18 mouse cellular contexts compared by ENCODE assay signal in genomic region chr10:89254765-89255164, GRCm38 (mm10).
DNase-seq lines count a peak whose midpoint lies in the region; ATAC-seq and TF ChIP-seq lines count a peak whose summit lies in the region.
"Had no signal": no experiment of that assay in that cellular context is flagged by ENCODE, and none has a peak within 500 bp of the region (broad histone marks: within the 10 kb centered on the region; RNA-seq: fewer than 3 reads in every experiment).

No protein-coding gene starts in this region.

- H3K9ac ChIP-seq in hindbrain, embryonic 15.5 days = no peak overlapping the region
- no peak overlapping the region for H3K9ac ChIP-seq in hindbrain, embryonic 12.5 days
- H3K9ac ChIP-seq in forebrain, embryonic 16.5 days (replicated peaks; ENCODE audit: low read depth, low read length) = no peak overlapping the region
- H3K9ac ChIP-seq in midbrain, embryonic 13.5 days (replicated peaks) = 0 out of 2 replicates have a peak overlapping the region, but pooled peaks have one; percentile 16
- H3K9ac ChIP-seq: heart, embryonic 13.5 days; liver, embryonic 13.5 days; lung, embryonic 14.5 days had no signal

- no peaks in the 10 kb centered on the region for H3K9me3 ChIP-seq in hindbrain, embryonic 15.5 days
- H3K9me3 ChIP-seq in hindbrain, embryonic 12.5 days (replicated peaks) = no peaks in the 10 kb centered on the region
- no peaks in the 10 kb centered on the region for H3K9me3 ChIP-seq in forebrain, embryonic 16.5 days (ENCODE audit: control insufficient read depth, low read length)
- H3K9me3 ChIP-seq in midbrain, embryonic 13.5 days = no peaks in the 10 kb centered on the region
- H3K9me3 ChIP-seq: embryonic facial prominence, embryonic 10.5 days; heart, embryonic 13.5 days; liver, embryonic 13.5 days had no signal

- no peak for ATAC-seq in hindbrain, embryonic 15.5 days (ENCODE audit: low FRiP score, low read depth)
- ATAC-seq in hindbrain, embryonic 12.5 days (ENCODE audit: low FRiP score) = no peak
- ATAC-seq in forebrain, embryonic 16.5 days = 0 out of 2 replicates have a peak, but pooled peaks have one; percentile 9
- 0 out of 2 replicates have a peak, but pooled peaks have one; percentile 11 for ATAC-seq in midbrain, embryonic 13.5 days
- ATAC-seq: intestine, embryonic 16.5 days had no signal

- peak overlapping the region; percentile 9; the same call in 1 of the 2 replicates for H3K4me3 ChIP-seq in hindbrain, embryonic 15.5 days
- H3K4me3 ChIP-seq in hindbrain, embryonic 12.5 days = no peak overlapping the region
- H3K4me3 ChIP-seq in forebrain, embryonic 16.5 days (replicated peaks; ENCODE audit: low read length) = no peak overlapping the region
- no peak overlapping the region for H3K4me3 ChIP-seq in midbrain, embryonic 13.5 days (replicated peaks)
- H3K4me3 ChIP-seq in olfactory bulb, adult 2 months (ENCODE audit: insufficient read depth, low read depth, low read length) = no peak overlapping the region; the same call in 1 of the 2 replicates
- H3K4me3 ChIP-seq: embryonic facial prominence, embryonic 10.5 days; heart, embryonic 13.5 days; liver, embryonic 13.5 days had no signal

- H3K4me1 ChIP-seq in hindbrain, embryonic 15.5 days (replicated peaks) = peaks cover 20% of the 10 kb centered on the region
- H3K4me1 ChIP-seq in hindbrain, embryonic 12.5 days = peaks cover 15% of the 10 kb centered on the region
- H3K4me1 ChIP-seq in forebrain, embryonic 16.5 days (replicated peaks; ENCODE audit: control insufficient read depth, insufficient read depth, low read length) = peaks cover 18% of the 10 kb centered on the region
- H3K4me1 ChIP-seq in midbrain, embryonic 13.5 days (replicated peaks) = peaks cover 19% of the 10 kb centered on the region
- peaks cover 4% of the 10 kb centered on the region; the same call in 1 of the 2 replicates for H3K4me1 ChIP-seq in olfactory bulb, adult 2 months (ENCODE audit: control insufficient read depth, insufficient read depth, low read length)
- H3K4me1 ChIP-seq: liver, embryonic 13.5 days had no signal

- no peak for DNase-seq in heart, postnatal 25 days (ENCODE audit: low spot score)
- DNase-seq in urinary bladder, adult 18-20 months (ENCODE audit: low spot score in 2 of 2) = no peak
- DNase-seq: adrenal gland, postnatal 36 days; cerebellum, adult 8-10 months; heart, adult 18-20 months; heart, postnatal 4 days; kidney, postnatal 4 days; liver, embryonic 13.5 days; lung, embryonic 14.5 days had no signal

- no peaks in the 10 kb centered on the region for H3K36me3 ChIP-seq in hindbrain, embryonic 15.5 days
- no peaks in the 10 kb centered on the region for H3K36me3 ChIP-seq in hindbrain, embryonic 12.5 days
- no peaks in the 10 kb centered on the region for H3K36me3 ChIP-seq in forebrain, embryonic 16.5 days (ENCODE audit: control insufficient read depth, insufficient read depth)
- H3K36me3 ChIP-seq in midbrain, embryonic 13.5 days = no peaks in the 10 kb centered on the region
- H3K36me3 ChIP-seq: embryonic facial prominence, embryonic 10.5 days; heart, embryonic 13.5 days; liver, embryonic 13.5 days had no signal

- H3K27me3 ChIP-seq in hindbrain, embryonic 15.5 days = no peaks in the 10 kb centered on the region
- H3K27me3 ChIP-seq in hindbrain, embryonic 12.5 days = no peaks in the 10 kb centered on the region
- H3K27me3 ChIP-seq in forebrain, embryonic 16.5 days (replicated peaks; ENCODE audit: control insufficient read depth, insufficient read depth, low read length) = no peaks in the 10 kb centered on the region
- no peaks in the 10 kb centered on the region; the same call in 1 of the 2 replicates for H3K27me3 ChIP-seq in midbrain, embryonic 13.5 days
- H3K27me3 ChIP-seq: heart, embryonic 13.5 days had no signal

- WGBS in hindbrain, embryonic 15.5 days = 17% methylated on average over 5 of the region's 5 CpGs
- WGBS in hindbrain, embryonic 12.5 days = 31% methylated on average over 5 of the region's 5 CpGs
- 15% methylated on average over 5 of the region's 5 CpGs for WGBS in forebrain, embryonic 16.5 days
- 18% methylated on average over 5 of the region's 5 CpGs for WGBS in midbrain, embryonic 13.5 days
- 25% methylated on average over 5 of the region's 5 CpGs for WGBS in olfactory bulb, adult 2 months

- no peak overlapping the region for H3K27ac ChIP-seq in hindbrain, embryonic 15.5 days (replicated peaks)
- no peak overlapping the region for H3K27ac ChIP-seq in hindbrain, embryonic 12.5 days
- no peak overlapping the region for H3K27ac ChIP-seq in forebrain, embryonic 16.5 days (ENCODE audit: low read length)
- no peak overlapping the region for H3K27ac ChIP-seq in midbrain, embryonic 13.5 days
- H3K27ac ChIP-seq in olfactory bulb, adult 2 months (ENCODE audit: insufficient read depth, low read depth, low read length) = peak overlapping the region; percentile 40; the same call in 1 of the 2 replicates
- H3K27ac ChIP-seq: embryonic facial prominence, embryonic 10.5 days; heart, embryonic 13.5 days; liver, embryonic 13.5 days; macrophage had no signal

- no peak for TF ChIP-seq CTCF in olfactory bulb, adult 2 months (IDR thresholded peaks at IDR 0.05; ENCODE audit: insufficient read depth, low read depth, low read length)

- TF ChIP-seq POLR2A in olfactory bulb, adult 2 months (IDR thresholded peaks at IDR 0.05; ENCODE audit: insufficient read depth, low read depth, low read length) = no peak

- intact Hi-C loops in heart, postnatal 25 days (cut with DNase I) = no loop called here

- H3K4me2 ChIP-seq in hindbrain, embryonic 15.5 days = peak overlapping the region; percentile 36
- no peak overlapping the region for H3K4me2 ChIP-seq in hindbrain, embryonic 12.5 days (replicated peaks)
- 0 out of 2 replicates have a peak overlapping the region, but pooled peaks have one; percentile 9 for H3K4me2 ChIP-seq in forebrain, embryonic 16.5 days (ENCODE audit: low read length)
- peak overlapping the region; percentile 27; the same call in 1 of the 2 replicates for H3K4me2 ChIP-seq in midbrain, embryonic 13.5 days (replicated peaks)
- H3K4me2 ChIP-seq: heart, embryonic 13.5 days; liver, embryonic 13.5 days; lung, embryonic 14.5 days had no signal

Comparison
In these comparisons a context has a peak if more than half of its experiments do, and no peak if none do; other contexts are left out.
1. ATAC-seq: peak in forebrain, embryonic 16.5 days (single experiment) and midbrain, embryonic 13.5 days (single experiment); none in hindbrain, embryonic 15.5 days (single experiment) and hindbrain, embryonic 12.5 days (single experiment).